Mouse (Mus musculus) hindbrain, postnatal 0 days (tissue): ENCODE results near the gene Nono. TPM values are rescaled to one million over a fixed set of nuclear protein-coding genes. Genes with fewer than 3 reads are reported as not detected.

Experiments used
- ATAC-seq: fragments of 200-750 bp; cut with Nextera tagmentation; 2 replicates; pipeline ENCODE4 v1.8.0; 2017; ENCODE audit warnings: mild to moderate bottlenecking, moderate TSS enrichment, moderate library complexity
- DNase-seq: peaks from one replicate; pipeline ENCODE4 v3.0.0-alpha.2; 2015; ENCODE audit warnings: low spot score
- H3K27ac ChIP-seq: fragments of 300-500 bp; sonication (generic); 2 replicates; pipeline ENCODE4 v1.5.1; 2014; ENCODE audit warnings: mild to moderate bottlenecking
- H3K27me3 ChIP-seq: fragments of 300-500 bp; sonication (generic); 2 replicates; pipeline ENCODE4 v1.6.1; 2014; ENCODE audit warnings: low read length, mixed read lengths; ENCODE audit not compliant: insufficient read depth
- H3K36me3 ChIP-seq: fragments of 300-500 bp; sonication (generic); 2 replicates; pipeline ENCODE4 v1.6.1; 2014; ENCODE audit warnings: low read length, mixed read lengths; ENCODE audit not compliant: insufficient read depth
- H3K4me1 ChIP-seq: fragments of 300-500 bp; sonication (generic); 2 replicates; pipeline ENCODE4 v1.6.1; 2014; ENCODE audit warnings: antibody characterized with exemption, low read length, mixed read lengths; ENCODE audit not compliant: insufficient read depth
- H3K4me2 ChIP-seq: fragments of 300-500 bp; sonication (generic); 2 replicates; pipeline ENCODE4 v1.6.1; 2014; ENCODE audit warnings: low read depth, mild to moderate bottlenecking, low read length, moderate library complexity, mixed read lengths
- H3K4me3 ChIP-seq: fragments of 300-500 bp; sonication (generic); 2 replicates; pipeline ENCODE4 v1.5.1; 2014; ENCODE audit warnings: low read length
- H3K9ac ChIP-seq: fragments of 300-500 bp; sonication (generic); replicated peaks from 2 replicates; pipeline ENCODE4 v1.6.1; 2014; ENCODE audit warnings: mild to moderate bottlenecking, low read length, moderate library complexity, mixed read lengths
- H3K9me3 ChIP-seq: fragments of 300-500 bp; sonication (generic); 2 replicates; pipeline ENCODE4 v1.6.1; 2016; ENCODE audit warnings: low read length, mixed read lengths
- CTCF ChIP-seq: IDR thresholded peaks from 2 replicates; pipeline ENCODE4 v1.5.1; 2016; ENCODE audit warnings: antibody characterized with exemption, control low read depth, low read depth
- whole genome bisulfite sequencing: fragments of 180-500 bp; shearing (Covaris S2); extraction: QIAGEN DNeasy Blood & Tissue Kit; methylation state at CpG from one replicate; pipeline ENCODE4 v1.1.7; 2014; 5-methylcytosine and 5-hydroxymethylcytosine counted together
- polyA plus RNA-seq: library from polyadenylated mRNA; unstranded; fragments of >200 nt; fragmentation: Nextera tagmentation; extraction: Ambion mirVana; gene quantifications from 2 replicates; pipeline ENCODE4 v1.2.1, GENCODE M21; 2015
- total RNA-seq: library from RNA; depleted of rRNA; stranded (reverse); fragments of >200 nt; gene quantifications from 2 replicates; pipeline ENCODE4 v1.2.3, GENCODE M21; 2014; rRNA removed

The Nono gene
- 201 and 220 TPM in 2 replicates for total RNA-seq
- polyA plus RNA-seq = 187 and 189 TPM in 2 replicates

DNA sequence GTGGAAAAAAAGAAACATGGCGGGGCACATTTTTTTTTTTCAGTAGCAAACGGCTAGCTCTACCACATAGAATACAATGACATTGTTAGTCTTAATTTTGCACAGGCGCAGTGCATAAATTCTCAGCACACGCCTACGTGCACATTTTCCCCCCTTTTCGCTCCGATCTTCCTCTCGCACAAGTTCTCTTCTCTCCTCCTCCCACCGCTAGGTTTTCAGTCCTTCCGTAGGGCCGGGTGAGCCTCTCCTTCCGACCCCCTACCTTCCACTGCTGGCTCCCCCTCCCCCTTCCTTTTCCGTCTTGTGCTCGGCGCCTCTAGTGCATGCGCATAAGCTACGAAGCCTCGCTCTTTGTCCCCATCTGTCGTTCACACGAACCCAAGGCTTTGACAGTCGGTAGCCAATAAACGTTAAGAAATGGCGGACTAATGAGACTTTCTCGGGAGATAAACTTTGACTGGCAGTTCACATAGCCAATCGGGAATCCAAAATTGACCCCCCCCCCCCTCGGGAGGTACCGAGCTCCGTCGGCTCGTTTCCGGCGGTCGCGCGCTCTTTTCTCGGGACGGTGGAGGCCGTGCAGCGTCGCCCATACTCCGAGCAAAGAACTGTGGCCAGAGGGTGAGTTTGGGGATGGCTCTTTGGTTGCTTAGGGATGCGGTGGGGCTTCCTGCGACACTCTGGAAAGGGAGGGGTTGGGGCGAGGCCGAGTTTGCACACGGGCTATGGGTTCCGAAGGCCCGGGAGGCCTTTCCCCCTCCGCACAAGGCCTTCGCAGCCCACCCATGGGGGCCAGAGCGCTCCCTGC is at the start of gene Nono:
TSS of gene Nono (plus strand) at position 177 of the 808 bp plus-strand sequence.
- H3K36me3 ChIP-seq = no peaks in the 10 kb centered on the region
- peak within 1 kb of the TSS; percentile 88 for H3K27ac ChIP-seq
- peak; percentile 96 for DNase-seq
- no peaks in the 10 kb centered on the region for H3K27me3 ChIP-seq
- no peaks in the 10 kb centered on the region for H3K9me3 ChIP-seq
- peak; percentile 61 for TF ChIP-seq CTCF
- WGBS = 29% methylated on average over 51 of the region's 51 CpGs
- peak within 1 kb of the TSS; percentile 51 for H3K4me3 ChIP-seq
- ATAC-seq = peak; percentile 98
- H3K4me1 ChIP-seq = no peaks in the 10 kb centered on the region
- H3K4me2 ChIP-seq = peak within 1 kb of the TSS; percentile 58
- peak within 1 kb of the TSS; percentile 56 for H3K9ac ChIP-seq

DNA sequence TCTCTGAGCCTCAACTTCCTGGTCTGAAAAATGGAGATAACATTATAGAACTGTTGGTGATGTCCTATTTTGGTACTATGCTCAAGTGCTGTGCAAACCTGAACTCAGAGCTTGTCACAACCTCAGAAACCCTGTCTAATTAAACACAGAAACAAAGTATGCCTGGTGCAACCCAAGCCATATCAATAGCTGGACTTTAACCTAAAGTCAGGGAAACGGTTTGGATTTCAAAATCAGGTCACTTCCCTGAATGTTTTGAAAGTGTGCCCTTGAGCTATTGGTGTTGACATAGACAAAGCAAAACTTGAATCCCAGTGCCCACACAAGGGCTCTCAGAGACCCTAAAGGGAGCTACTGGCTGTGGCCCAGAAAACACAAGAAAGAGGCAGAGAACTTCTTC is 49.4 kb upstream of the Nono start:
- 67% methylated on average over 1 of the region's 1 CpGs for WGBS
- no peak overlapping the region for H3K4me3 ChIP-seq
- no peak for TF ChIP-seq CTCF
- H3K9me3 ChIP-seq = no peaks in the 10 kb centered on the region
- no peak overlapping the region for H3K9ac ChIP-seq
- H3K4me1 ChIP-seq = no peaks in the 10 kb centered on the region
- DNase-seq (no peak), ATAC-seq (no peak)
- no peak overlapping the region for H3K27ac ChIP-seq
- no peaks in the 10 kb centered on the region for H3K36me3 ChIP-seq
- H3K4me2 ChIP-seq = no peak overlapping the region
- H3K27me3 ChIP-seq = no peaks in the 10 kb centered on the region

DNA sequence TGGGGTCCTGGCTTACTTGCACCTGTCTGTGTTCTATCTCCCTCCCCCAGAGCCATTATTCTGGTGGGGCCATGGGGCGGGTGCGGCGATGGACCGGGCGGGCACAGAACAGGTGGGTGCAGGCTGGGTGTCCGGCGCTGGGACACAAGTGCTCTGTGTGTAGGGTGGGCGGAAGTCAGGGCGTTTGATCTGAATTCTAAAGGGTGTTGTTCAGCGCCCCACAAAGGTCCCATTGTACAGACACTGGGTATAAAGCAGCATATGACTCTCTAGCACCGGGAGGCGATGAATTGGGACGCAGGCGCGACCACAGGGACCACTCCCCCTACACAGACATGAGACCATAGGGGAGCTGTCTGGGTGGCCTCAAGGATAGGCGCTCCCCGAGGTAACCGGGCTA is 45.7 kb upstream of the Nono start:
- TF ChIP-seq CTCF = no peak
- Histone ChIP-seq H3K27ac (no peak overlapping the region), H3K27me3 (no peaks in the 10 kb centered on the region), H3K9me3 (no peaks in the 10 kb centered on the region), H3K9ac (no peak overlapping the region), H3K4me3 (no peak overlapping the region), H3K4me2 (no peak overlapping the region), H3K36me3 (no peaks in the 10 kb centered on the region), H3K4me1 (no peaks in the 10 kb centered on the region)
- no peak for DNase-seq
- ATAC-seq = peak; percentile 18; the same call in 1 of the 2 replicates
- 36% methylated on average over 18 of the region's 18 CpGs for WGBS

DNA sequence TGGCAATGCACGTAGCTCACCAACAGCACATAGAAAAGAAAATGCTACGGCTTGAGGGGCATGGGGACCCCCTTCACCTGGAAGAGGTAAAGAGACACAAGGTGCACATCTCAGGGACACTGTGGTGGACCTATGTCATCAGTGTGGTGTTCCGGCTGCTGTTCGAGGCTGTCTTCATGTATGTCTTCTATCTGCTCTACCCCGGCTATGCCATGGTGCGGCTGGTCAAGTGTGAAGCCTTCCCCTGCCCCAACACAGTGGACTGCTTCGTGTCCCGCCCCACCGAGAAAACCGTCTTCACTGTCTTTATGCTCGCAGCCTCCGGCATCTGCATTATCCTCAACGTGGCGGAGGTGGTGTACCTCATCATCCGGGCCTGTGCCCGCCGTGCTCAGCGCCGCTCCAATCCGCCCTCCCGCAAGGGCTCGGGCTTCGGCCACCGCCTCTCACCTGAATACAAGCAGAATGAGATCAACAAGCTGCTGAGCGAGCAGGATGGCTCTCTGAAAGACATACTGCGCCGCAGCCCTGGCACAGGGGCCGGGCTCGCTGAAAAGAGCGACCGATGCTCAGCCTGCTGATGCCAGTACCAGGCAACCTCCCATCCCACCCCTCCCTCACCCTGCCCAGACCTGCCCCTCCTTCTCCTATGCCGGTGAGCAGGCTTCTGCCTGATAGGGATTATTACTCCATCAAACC is 44.5 kb upstream of the Nono start:
- Histone ChIP-seq H3K4me1 (no peaks in the 10 kb centered on the region), H3K27ac (peak overlapping the region; percentile 45; the same call in 1 of the 2 replicates), H3K9ac (peak overlapping the region; percentile 33; the same call in 1 of the 2 replicates), H3K4me3 (peak overlapping the region; percentile 23), H3K36me3 (no peaks in the 10 kb centered on the region), H3K4me2 (peak overlapping the region; percentile 48), H3K9me3 (no peaks in the 10 kb centered on the region), H3K27me3 (no peaks in the 10 kb centered on the region)
- WGBS = 24% methylated on average over 32 of the region's 32 CpGs
- no peak for TF ChIP-seq CTCF
- DNase-seq (peak; percentile 25), ATAC-seq (peak; percentile 80)

DNA sequence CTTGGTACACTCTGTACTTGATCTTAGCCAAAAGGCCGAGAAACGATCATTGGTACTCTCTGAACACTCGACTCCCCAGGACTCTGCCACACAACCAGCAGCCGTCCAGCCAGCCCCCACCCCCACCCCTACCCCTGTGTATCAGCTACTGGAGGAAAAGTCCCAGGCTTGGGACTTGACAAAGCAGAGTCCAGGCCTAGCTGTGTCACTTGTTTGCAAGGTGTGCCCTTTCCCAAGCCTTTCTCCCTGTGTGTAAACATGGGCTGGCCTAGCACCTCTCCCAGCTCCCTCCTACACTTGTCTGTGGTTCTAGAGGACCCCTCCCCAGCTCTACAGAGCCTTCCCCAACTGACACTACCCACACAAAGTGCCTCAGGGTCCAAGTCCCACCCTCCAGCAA is 42.9 kb upstream of the Nono start:
- TF ChIP-seq CTCF = no peak
- DNase-seq (no peak), ATAC-seq (no peak)
- Histone ChIP-seq H3K36me3 (no peaks in the 10 kb centered on the region), H3K27me3 (no peaks in the 10 kb centered on the region), H3K27ac (no peak overlapping the region), H3K4me1 (no peaks in the 10 kb centered on the region), H3K9me3 (no peaks in the 10 kb centered on the region), H3K9ac (no peak overlapping the region), H3K4me3 (no peak overlapping the region), H3K4me2 (no peak overlapping the region)
- 47% methylated on average over 4 of the region's 4 CpGs for WGBS

DNA sequence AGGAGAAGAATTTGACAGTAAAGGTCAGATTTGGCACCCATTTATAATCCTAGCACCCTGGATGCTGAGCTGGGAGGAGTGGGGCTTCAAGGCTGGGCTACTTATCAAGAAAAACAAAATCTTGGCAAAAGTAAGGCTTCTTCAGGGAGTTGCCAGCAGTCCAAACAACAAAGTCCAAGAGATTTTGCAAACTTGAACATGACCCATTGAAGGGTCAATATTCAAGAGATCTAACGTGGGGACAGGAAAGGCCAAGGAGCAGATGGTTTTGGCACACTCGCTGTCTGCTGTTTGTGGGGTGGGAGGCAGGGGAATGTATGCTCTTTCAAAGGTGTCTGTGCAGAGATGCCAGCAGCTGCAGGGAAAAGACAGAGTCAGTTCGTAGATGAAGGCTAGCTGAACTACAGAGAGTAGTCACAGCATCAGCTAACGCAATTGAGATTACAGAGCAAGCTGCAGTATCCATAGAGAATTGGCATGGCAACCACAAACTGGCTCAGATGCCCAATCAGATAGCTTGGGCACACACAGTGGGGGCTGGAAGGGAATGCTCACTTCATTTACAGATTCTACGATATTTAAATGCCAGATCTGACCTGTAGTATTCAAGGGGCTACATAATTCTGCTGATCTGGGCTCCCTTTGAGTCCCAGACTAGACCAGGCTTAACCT is 40.1 kb upstream of the Nono start:
- peak; percentile 22; the same call in 1 of the 2 replicates for ATAC-seq
- H3K4me1 ChIP-seq = no peaks in the 10 kb centered on the region
- H3K36me3 ChIP-seq = no peaks in the 10 kb centered on the region
- H3K27ac ChIP-seq = no peak overlapping the region
- no peaks in the 10 kb centered on the region for H3K9me3 ChIP-seq
- WGBS = 43% methylated on average over 5 of the region's 5 CpGs
- H3K27me3 ChIP-seq = no peaks in the 10 kb centered on the region
- H3K9ac ChIP-seq = no peak overlapping the region
- DNase-seq = peak; percentile 45
- H3K4me2 ChIP-seq = no peak overlapping the region
- no peak for TF ChIP-seq CTCF
- no peak overlapping the region for H3K4me3 ChIP-seq
